Mouse (Mus musculus): ENCODE measurements around the gene Eif1. TPM values are rescaled to one million over a fixed set of nuclear protein-coding genes. Genes with fewer than 3 reads are reported as not detected.
"Not testable (repeated sequence)": the region's sequence is repeated elsewhere in the genome, so short reads cannot be mapped to it uniquely, and the experiment has no call there.

The Eif1 gene
- total RNA-seq, 2 experiments from 2014 or later, result 1,270 to 1,308 TPM

- intact Hi-C loops (cut with DNase I), result no loop called here
Measured at GRCm38 (mm10) chr11:100311656-100312055, 8.0 kb upstream of the Eif1 start.

GRCm38 (mm10) chr11:100312096-100312679 lies 7.5 kb upstream of the Eif1 start:
- peak; percentile 60 to 61 for DNase-seq

More at GRCm38 (mm10) chr11:100311656-100312055, 8.0 kb upstream of the Eif1 start:
- DNase-seq, result no peak

GRCm38 (mm10) chr11:100313424-100313823 lies 6.3 kb upstream of the Eif1 start:
- intact Hi-C loops (cut with DNase I), result no loop called here
- no peak for DNase-seq

More at GRCm38 (mm10) chr11:100312096-100312679, 7.5 kb upstream of the Eif1 start:
- intact Hi-C loops (cut with DNase I), result no loop called here

- intact Hi-C loops (cut with DNase I), result no loop called here
Measured at GRCm38 (mm10) chr11:100315439-100315838, 4.2 kb upstream of the Eif1 start.

GRCm38 (mm10) chr11:100317826-100318380 lies 1.8 kb upstream of the Eif1 start:
- intact Hi-C loops (cut with DNase I), result no loop called here
- DNase-seq, result no peak

More at GRCm38 (mm10) chr11:100315439-100315838, 4.2 kb upstream of the Eif1 start:
- no peak for DNase-seq

DNA sequence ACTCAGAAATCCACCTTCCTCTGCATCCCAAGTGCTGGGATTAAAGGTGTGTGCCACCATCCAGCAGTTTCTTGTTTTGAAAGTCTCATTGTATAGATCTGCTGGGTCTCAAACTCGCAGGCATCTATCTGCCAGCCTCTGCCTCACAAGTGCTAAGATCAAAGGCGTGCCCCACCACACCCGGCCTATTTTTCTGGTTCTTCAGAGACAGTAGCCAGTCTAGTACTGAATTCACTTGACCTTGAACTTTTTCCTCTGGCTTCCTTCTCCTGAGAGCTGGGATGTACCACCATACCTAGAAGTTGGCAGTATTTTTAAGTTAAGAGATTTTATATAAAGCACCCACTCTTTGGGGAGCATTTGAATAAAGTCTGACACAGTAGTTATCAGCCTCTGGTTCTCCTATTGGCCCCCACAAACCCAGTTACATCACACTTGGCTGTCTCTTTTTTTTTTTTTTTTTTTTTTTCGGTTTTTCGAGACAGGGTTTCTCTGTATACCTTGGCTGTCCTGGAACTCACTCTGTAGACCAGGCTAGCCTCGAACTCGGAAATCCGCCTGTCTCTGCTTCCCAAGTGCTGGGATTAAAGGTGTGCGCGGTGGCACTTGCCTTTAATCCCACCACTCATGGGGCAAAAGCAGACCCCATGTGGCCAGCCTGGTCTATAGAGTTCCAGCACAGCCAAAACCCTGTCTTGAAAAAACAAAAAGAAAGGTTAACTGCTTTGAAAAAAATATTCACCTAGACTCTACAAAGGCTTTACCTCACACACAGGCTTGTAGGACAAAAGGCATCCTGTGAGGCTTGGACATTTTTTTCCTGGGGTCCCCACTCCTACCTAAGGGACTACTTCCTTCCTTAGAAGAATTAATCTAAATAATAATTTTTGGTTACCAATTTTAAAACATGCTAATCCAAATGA lies 895 bp upstream of the Eif1 start:
- intact Hi-C loops (cut with DNase I), result no loop called here
- DNase-seq, result no peak

DNA sequence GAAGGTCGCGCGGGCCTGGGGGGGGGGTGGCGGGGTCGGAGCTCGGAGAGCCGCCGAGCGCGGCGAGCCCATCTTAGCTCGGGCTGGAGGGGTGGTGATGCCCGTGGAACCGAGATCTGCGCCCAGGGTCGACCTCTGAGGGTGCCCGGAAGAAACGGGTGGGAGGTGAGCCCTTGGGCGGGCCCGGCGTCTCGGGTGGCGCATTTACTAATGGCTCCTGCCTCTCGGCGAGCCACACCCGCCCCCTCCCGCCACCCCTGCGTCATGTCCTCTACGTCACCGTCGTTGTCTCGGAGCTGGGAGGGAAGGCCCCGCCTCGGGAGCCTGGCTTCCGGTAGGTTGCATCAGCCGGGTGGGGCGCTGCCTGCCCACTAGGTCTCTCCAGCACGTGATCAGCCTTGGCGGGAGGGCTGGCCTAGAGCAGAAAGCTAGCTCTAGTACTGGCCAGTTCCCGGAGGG lies 516 bp downstream of the Eif1 start:
- intact Hi-C loops (cut with DNase I), result no loop called here
- DNase-seq, result peak; percentile 96 to 97

GRCm38 (mm10) chr11:100320701-100321410 lies 1.2 kb downstream of the Eif1 start:
- intact Hi-C loops (cut with DNase I); DNase-seq: not testable (repeated sequence)

DNA sequence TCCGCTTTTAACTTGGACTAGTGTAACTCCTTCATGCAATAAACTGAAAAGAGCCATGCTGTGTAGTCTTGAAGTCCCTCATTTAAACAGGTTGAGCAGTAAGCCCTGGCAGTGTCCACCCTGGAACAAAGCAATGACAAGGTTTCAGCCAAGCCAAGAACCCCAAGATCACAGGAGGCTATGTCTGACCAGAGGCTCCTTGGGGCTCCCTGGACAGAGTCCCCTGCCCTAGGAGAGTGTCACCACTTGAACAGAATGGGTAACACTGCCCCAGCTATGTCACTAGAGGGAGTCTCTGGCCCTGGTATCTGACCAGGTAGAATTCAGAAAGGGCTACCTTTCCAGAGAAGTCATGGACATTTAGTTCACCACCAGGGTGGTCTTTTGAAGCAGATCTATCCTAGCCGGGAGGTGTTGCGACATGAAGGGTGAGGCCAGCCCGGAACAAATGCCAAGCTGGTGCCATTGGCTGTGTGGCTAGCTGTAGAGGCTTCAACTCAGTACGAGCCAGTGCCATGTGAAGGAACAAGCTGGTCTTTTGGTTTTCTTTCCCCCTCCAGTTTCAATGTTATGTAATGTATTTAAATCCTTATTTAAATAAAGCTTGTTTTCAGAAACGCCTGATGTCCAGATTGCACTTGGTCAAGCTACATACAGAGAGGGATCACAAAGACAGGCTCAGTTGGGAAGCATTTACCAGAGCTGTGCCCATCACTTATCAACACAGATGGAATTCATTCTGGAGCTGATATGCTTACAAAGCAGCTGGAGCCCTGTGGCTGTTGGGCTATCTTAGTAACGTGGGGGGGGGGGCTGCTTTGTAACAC lies 2.0 kb downstream of the Eif1 start:
- intact Hi-C loops (cut with DNase I); DNase-seq: not testable (repeated sequence)

- intact Hi-C loops (cut with DNase I), result no loop called here
- no peak for DNase-seq
Measured at GRCm38 (mm10) chr11:100322591-100323258, 3.0 kb downstream of the Eif1 start.

DNA sequence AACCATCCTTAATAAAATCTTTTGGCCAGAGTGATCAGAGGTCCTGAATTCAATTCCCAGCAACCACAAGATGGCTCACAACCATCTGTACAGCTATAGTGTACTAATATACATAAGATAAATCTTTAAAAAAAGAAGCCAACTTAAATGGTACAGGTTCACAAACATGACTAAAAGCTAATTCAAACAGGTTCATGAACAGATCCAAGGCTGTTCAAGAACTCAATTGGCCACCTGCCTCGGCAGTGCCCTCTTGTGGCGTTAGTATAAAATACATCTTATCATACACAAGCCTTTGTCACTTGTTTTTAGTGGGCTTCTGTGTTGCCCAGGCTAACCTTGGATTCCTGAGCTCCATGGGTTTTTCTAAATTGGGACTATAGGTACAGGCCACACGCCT lies 3.9 kb downstream of the Eif1 start:
- intact Hi-C loops (cut with DNase I), result no loop called here

GRCm38 (mm10) chr11:100325062-100325629 lies 5.5 kb downstream of the Eif1 start:
- intact Hi-C loops (cut with DNase I), result no loop called here
- no peak for DNase-seq

More for the DNA sequence above, 3.9 kb downstream of the Eif1 start:
- peak; percentile 58 to 78 for DNase-seq

GRCm38 (mm10) chr11:100327316-100327715 lies 7.6 kb downstream of the Eif1 start:
- intact Hi-C loops (cut with DNase I), result no loop called here
- DNase-seq, result peak; percentile 42 to 50

GRCm38 (mm10) chr11:100327761-100328160 lies 8.1 kb downstream of the Eif1 start:
- intact Hi-C loops (cut with DNase I), result loop anchor here (2.0 kb wide), 1 partner anchor 25 kb away; no protein-coding TSS in a partner anchor

GRCm38 (mm10) chr11:100330235-100330634 lies 10.6 kb downstream of the Eif1 start:
- DNase-seq, result no peak
- intact Hi-C loops (cut with DNase I), result loop anchor here (2.0 kb wide), 1 partner anchor 79 kb away; no protein-coding TSS in a partner anchor

More at GRCm38 (mm10) chr11:100327761-100328160, 8.1 kb downstream of the Eif1 start:
- DNase-seq, result no peak

- not testable (repeated sequence) for DNase-seq
- intact Hi-C loops (cut with DNase I), result loop anchor here (2.0 kb wide), 1 partner anchor 78 kb away; no protein-coding TSS in a partner anchor
Measured at GRCm38 (mm10) chr11:100330816-100331375, 11.2 kb downstream of the Eif1 start.

GRCm38 (mm10) chr11:100332766-100333515 lies 13.3 kb downstream of the Eif1 start:
- DNase-seq, result no peak
- intact Hi-C loops (cut with DNase I), result no loop called here
